Mouse (Mus musculus) adrenal gland, adult 10 weeks (tissue): ENCODE results near the gene Gm11127. TPM values are rescaled to one million over a fixed set of nuclear protein-coding genes. Genes with fewer than 3 reads are reported as not detected.

Source experiments
- polyA plus RNA-seq: library from polyadenylated mRNA; stranded (reverse); fragments of 350-450 nt; fragmentation: Illumina TruSeq; extraction: RNeasy Lipid Tissue Mini Kit (QIAGEN cat#74804); gene quantifications from one replicate; pipeline ENCODE4 v1.2.3, GENCODE M21; 2014; ENCODE audit warnings: low read depth, low replicate concordance

Gm11127 gene
- polyA plus RNA-seq: not detected

DNA sequence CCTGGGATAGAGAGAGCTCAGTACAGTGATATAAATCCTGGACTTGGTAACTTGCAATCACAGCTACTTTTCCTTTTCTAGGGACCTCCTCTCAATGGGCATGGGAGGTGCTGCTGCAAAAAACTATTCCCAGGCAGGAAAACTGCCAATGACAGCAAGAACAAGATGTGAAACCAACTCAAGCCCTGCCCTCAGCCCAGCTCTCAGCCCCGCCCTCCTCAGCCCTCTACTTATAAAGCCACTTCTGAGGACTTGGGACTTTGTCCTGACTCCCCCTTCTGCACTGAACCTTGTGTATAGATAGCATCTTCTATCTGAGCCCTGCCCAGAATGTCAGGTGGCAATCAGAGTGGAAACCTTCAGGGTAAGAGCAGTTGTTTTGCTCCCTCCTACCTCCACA lies at the start of gene Gm11127:
Gene Gm11127 (minus strand): TSS at position 10 of the 400 bp plus-strand sequence.

DNA sequence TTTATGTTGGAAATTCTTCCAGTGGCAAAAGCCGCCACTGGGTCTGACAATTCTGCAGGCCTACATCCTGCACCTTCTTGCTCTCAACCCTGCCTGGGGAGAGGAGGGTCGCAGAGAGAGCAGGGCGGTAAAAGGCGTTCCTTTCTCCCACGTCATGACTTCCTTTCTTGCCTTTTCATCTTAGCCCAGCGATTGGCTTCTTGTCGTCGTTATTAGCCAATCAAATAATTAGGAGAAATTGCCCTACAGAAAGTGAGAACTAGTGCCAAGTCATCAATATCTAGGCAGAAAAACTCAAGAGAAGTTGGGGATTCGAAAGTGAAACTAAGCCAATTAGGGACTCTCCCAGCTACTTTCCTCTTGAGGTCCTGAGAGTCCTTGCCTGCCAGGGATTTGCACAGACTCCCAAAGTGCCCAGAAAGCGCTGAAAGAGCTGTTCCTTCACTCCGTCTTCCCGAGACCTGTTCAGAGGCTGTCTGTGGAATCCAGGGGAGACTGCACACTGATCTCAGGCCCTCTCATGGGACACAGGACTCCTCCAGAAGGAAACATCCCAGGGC lies 15.5 kb downstream of the Gm11127 start, which contains the start of the genes H2-T22 and Gm6034:
Gene H2-T22 (minus strand): TSS at position 138 of the 560 bp plus-strand sequence.
Gene Gm6034 (plus strand): TSS at position 352 of the 560 bp plus-strand sequence.

DNA sequence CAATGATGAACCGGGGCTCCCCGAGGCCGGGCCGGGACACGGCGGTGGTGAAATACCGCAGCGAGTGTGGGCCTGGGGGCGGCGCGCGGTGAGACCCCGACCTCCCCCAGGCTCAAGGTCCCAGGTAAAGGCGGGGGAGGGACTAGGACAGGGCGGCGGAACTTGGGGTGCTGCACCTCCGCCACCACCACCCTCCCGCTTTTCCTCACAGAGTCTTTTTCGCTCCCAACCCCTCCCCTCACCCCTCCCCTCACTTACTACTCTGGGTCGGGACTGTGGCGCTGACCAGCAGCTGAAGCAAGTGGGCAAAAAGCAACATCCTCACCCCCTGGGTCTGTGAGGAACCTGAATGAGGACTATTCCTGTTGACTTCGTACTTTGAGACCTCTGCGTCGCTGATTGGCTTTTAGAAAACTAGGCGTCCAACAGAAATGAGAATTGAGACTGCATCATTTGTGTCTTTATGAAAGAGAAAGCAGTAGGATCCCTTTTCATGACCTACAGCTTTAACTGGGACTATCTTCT lies 25.8 kb downstream of the Gm11127 start, which contains the start of gene H2-T23:
Gene H2-T23 (minus strand): TSS at position 505 of the 525 bp plus-strand sequence.

DNA sequence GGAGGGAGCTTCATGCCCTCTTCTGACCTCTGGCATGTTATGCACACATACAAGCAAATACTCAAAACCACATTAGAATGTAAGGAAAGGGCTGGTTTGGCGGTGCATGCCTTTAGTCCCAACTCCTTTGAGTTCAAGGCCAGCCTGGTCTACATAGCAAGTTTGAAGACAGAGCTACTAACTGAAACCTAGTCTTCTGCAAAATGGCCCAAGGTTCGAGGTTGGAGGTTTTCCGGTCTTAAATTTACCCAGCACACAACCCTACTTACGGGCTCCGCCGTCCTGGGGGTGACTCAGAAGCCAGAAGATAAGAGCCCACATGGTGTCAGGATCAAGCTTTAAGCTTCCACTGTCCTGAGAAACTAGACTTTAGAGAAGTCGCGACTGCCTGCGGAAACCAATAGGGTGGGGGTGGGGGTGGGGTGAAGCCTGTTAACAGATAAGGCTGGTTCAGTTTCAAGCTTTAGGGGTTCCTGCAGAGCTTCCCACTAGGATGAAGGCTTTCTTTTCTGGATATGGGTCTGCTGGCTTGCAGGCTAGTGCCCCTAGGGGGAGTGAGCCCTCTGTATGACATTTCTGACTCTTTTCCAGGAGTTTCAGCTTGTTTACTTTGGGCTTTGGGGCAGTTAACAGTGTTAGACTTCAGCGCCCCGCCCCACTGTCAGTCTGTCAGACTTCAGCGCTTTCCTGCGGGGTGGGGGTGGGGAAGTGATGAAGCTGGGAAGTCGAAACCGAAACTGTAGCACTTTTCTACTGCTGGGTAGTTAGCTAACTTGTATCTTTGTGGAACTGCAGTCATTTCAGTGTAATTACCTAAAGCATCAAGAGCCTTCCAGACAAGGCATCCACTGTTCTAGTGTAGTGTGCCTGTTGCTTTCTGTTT lies 37.7 kb downstream of the Gm11127 start, which contains the start of gene H2-T24:
Gene H2-T24 (minus strand): TSS at position 370 of the 883 bp plus-strand sequence.

Other genes with a start within 250 kb of the Gm11127 start
- gene Ier3, start 236.7 kb downstream of the Gm11127 start, polyA plus RNA-seq: 5.0 TPM
- 11.8 TPM for gene Flot1, start 235.1 kb downstream of the Gm11127 start, polyA plus RNA-seq
- 40.9 TPM for gene Tubb5, start 220.1 kb downstream of the Gm11127 start, polyA plus RNA-seq
- gene Mdc1, start 216.9 kb downstream of the Gm11127 start, polyA plus RNA-seq: 11.3 TPM
- 1.1 TPM for gene Nrm, start 197.1 kb downstream of the Gm11127 start, polyA plus RNA-seq
- gene Ppp1r18, start 192.8 kb downstream of the Gm11127 start, polyA plus RNA-seq: 4.7 TPM
- 22.4 TPM for gene Dhx16, start 178.6 kb downstream of the Gm11127 start, polyA plus RNA-seq
- gene 2310061I04Rik, start 160.9 kb downstream of the Gm11127 start, polyA plus RNA-seq: 21.6 TPM
- gene Atat1, start 148.3 kb downstream of the Gm11127 start, polyA plus RNA-seq: 8.3 TPM
- gene Mrps18b, start 142.0 kb downstream of the Gm11127 start, polyA plus RNA-seq: 19.3 TPM
- gene Ppp1r10, start 141.9 kb downstream of the Gm11127 start, polyA plus RNA-seq: 48.2 TPM
- 47.8 TPM for gene Abcf1, start 88.6 kb downstream of the Gm11127 start, polyA plus RNA-seq
- 1.4 TPM for gene Gnl1, start 78.5 kb downstream of the Gm11127 start, polyA plus RNA-seq
- gene Prr3, start 78.1 kb downstream of the Gm11127 start, polyA plus RNA-seq: 2.4 TPM
- 8.5 TPM for gene H2-T24, start 37.8 kb downstream of the Gm11127 start, polyA plus RNA-seq
- 3.4 TPM for gene H2-T23, start 25.5 kb downstream of the Gm11127 start, polyA plus RNA-seq
- 13.1 TPM for gene H2-T22, start 15.6 kb downstream of the Gm11127 start, polyA plus RNA-seq
- not detected for gene Gm6034, start 15.4 kb downstream of the Gm11127 start, polyA plus RNA-seq
- gene Gm19684, start 63.3 kb upstream of the Gm11127 start, polyA plus RNA-seq: not detected
- not detected for gene Gm7030, start 71.1 kb upstream of the Gm11127 start, polyA plus RNA-seq
- gene Gm8909, start 110.2 kb upstream of the Gm11127 start, polyA plus RNA-seq: not detected
- gene H2-T3, start 131.9 kb upstream of the Gm11127 start, polyA plus RNA-seq: not detected
- 4.4 TPM for gene Rpp21, start 199.7 kb upstream of the Gm11127 start, polyA plus RNA-seq
- 14.8 TPM for gene Trim39, start 213.9 kb upstream of the Gm11127 start, polyA plus RNA-seq
- gene H2-M10.2, start 228.1 kb upstream of the Gm11127 start, polyA plus RNA-seq: not detected